Mouse (Mus musculus) small intestine, adult 2 months (tissue): Measurements from ENCODE around the gene Nfe2l2.

Experiments
- CTCF ChIP-seq: fragments of 200-500 bp; IDR thresholded peaks from 2 replicates; pipeline ENCODE4 v1.5.1; 2012; ENCODE audit warnings: low read depth, mild to moderate bottlenecking, control low read depth, inconsistent platforms, low read length, moderate library complexity, mixed read lengths; ENCODE audit not compliant: insufficient replicate concordance, insufficient read length; ENCODE audit errors: extremely low read depth
- POLR2A ChIP-seq: fragments of 200-500 bp; IDR thresholded peaks from 2 replicates; pipeline ENCODE4 v1.6.1; 2012; ENCODE audit warnings: low read depth, mild to moderate bottlenecking, control low read depth, inconsistent platforms, low read length, moderate library complexity

- TF ChIP-seq POLR2A (peak; percentile 81), CTCF (peak; percentile 29; the same call in 1 of the 2 replicates)
Observed at GRCm38 (mm10) chr2:75658727-75659628, 45.5 kb downstream of the Nfe2l2 start, which contains the start of gene Hnrnpa3.
